Mouse (Mus musculus): Measurements from ENCODE around the gene Nyap1. TPM values are rescaled to one million over a fixed set of nuclear protein-coding genes. Genes with fewer than 3 reads are reported as not detected.
"Not testable (repeated sequence)": the region's sequence is repeated elsewhere in the genome, so short reads cannot be mapped to it uniquely, and the experiment has no call there.

Gene Nyap1
- polyA plus RNA-seq, 1 experiment, result 3.1 TPM

DNA sequence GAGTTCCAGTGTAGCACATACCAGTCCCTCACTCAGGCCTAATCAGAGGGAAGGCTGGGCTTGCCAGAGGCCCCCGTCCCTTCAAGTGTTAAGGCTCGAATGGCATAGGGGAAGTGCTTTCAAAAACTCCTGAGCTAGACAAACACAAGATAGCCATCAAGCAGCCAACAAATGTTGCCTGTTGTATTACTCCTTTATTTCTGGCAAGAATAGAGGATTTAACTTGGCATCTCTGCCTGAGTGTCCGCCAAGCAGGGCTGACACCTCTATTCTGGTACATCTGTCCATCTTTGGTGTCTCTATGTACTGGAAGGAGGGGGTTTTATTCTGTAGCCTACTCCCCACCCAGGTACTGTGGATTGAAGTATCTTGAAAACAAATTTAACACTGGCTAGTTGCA, 14.7 kb upstream of the Nyap1 start:
- Histone ChIP-seq H3K27me3 (replicated peaks; ENCODE audit: control insufficient read depth, insufficient read depth, low read length) (no peaks in the 10 kb centered on the region), H3K4me1 (ENCODE audit: control insufficient read depth, insufficient read depth, low read length) (peaks cover 9% of the 10 kb centered on the region), H3K36me3 (ENCODE audit: control insufficient read depth, insufficient read depth, low read length) (no peaks in the 10 kb centered on the region; the same call in 1 of the 2 replicates), H3K4me3 (ENCODE audit: insufficient read depth, low read depth, low read length) (no peak overlapping the region), H3K27ac (ENCODE audit: insufficient read depth, low read depth, low read length) (no peak overlapping the region; the same call in 1 of the 2 replicates)
- no peak for DNase-seq
- TF ChIP-seq CTCF (conservative IDR thresholded peaks at IDR 0.05; ENCODE audit: insufficient read depth, insufficient read length, low read depth, low read length) (no peak), POLR2A (IDR thresholded peaks at IDR 0.05; ENCODE audit: low read depth, low read length) (no peak)
- 69% methylated on average over 3 of the region's 3 CpGs for WGBS

DNA sequence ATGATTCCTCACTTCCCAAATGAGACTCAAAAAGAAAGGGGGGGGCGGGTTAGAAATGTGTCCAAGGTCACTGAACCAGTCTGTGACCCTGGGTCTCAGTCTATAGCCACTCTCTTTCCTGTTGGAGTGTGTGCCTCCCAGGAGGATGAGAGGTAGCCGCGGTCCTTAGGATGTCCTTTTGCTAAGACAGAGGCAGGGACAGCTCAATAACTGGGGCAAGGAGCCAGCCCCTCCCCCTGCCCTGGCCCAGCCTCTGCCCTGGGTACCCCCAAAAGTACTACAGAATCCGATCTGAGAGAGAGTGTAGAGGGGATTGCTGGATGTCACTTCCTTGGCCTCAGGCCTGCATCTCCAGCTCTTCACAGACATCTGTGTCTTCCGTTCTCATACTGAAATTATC, 14.0 kb upstream of the Nyap1 start:
- 70% methylated on average over 5 of the region's 5 CpGs for WGBS
- no peak for DNase-seq
- Histone ChIP-seq H3K4me1 (ENCODE audit: control insufficient read depth, insufficient read depth, low read length) (peaks cover 9% of the 10 kb centered on the region), H3K27ac (ENCODE audit: insufficient read depth, low read depth, low read length) (peak overlapping the region; percentile 14; the same call in 1 of the 2 replicates), H3K4me3 (ENCODE audit: insufficient read depth, low read depth, low read length) (no peak overlapping the region), H3K27me3 (replicated peaks; ENCODE audit: control insufficient read depth, insufficient read depth, low read length) (no peaks in the 10 kb centered on the region), H3K36me3 (ENCODE audit: control insufficient read depth, insufficient read depth, low read length) (no peaks in the 10 kb centered on the region; the same call in 1 of the 2 replicates)
- TF ChIP-seq CTCF (conservative IDR thresholded peaks at IDR 0.05; ENCODE audit: insufficient read depth, insufficient read length, low read depth, low read length) (no peak), POLR2A (IDR thresholded peaks at IDR 0.05; ENCODE audit: low read depth, low read length) (no peak)

- no peaks in the 10 kb centered on the region for H3K27me3 ChIP-seq (replicated peaks; ENCODE audit: control insufficient read depth, insufficient read depth, low read length)
- no peak for DNase-seq
- no peak for TF ChIP-seq POLR2A (IDR thresholded peaks at IDR 0.05; ENCODE audit: low read depth, low read length)
- TF ChIP-seq CTCF (conservative IDR thresholded peaks at IDR 0.05; ENCODE audit: insufficient read depth, insufficient read length, low read depth, low read length), result no peak
- H3K4me3 ChIP-seq (ENCODE audit: insufficient read depth, low read depth, low read length), result no peak overlapping the region
- H3K36me3 ChIP-seq (ENCODE audit: control insufficient read depth, insufficient read depth, low read length), result no peaks in the 10 kb centered on the region
- peaks cover 8% of the 10 kb centered on the region for H3K4me1 ChIP-seq (ENCODE audit: control insufficient read depth, insufficient read depth, low read length)
- H3K27ac ChIP-seq (ENCODE audit: insufficient read depth, low read depth, low read length), result peak overlapping the region; percentile 16; the same call in 1 of the 2 replicates
- 55% methylated on average over 13 of the region's 13 CpGs for WGBS
Observed at GRCm38 (mm10) chr5:137753111-137753832, 11.9 kb upstream of the Nyap1 start.

- no peaks in the 10 kb centered on the region for H3K27me3 ChIP-seq (replicated peaks; ENCODE audit: control insufficient read depth, insufficient read depth, low read length)
- no peak for TF ChIP-seq POLR2A (IDR thresholded peaks at IDR 0.05; ENCODE audit: low read depth, low read length)
- TF ChIP-seq CTCF (conservative IDR thresholded peaks at IDR 0.05; ENCODE audit: insufficient read depth, insufficient read length, low read depth, low read length), result no peak
- DNase-seq, result no peak
- no peaks in the 10 kb centered on the region for H3K36me3 ChIP-seq (ENCODE audit: control insufficient read depth, insufficient read depth, low read length)
- no peak overlapping the region for H3K27ac ChIP-seq (ENCODE audit: insufficient read depth, low read depth, low read length)
- H3K4me3 ChIP-seq (ENCODE audit: insufficient read depth, low read depth, low read length), result no peak overlapping the region
- H3K4me1 ChIP-seq (ENCODE audit: control insufficient read depth, insufficient read depth, low read length), result peaks cover 7% of the 10 kb centered on the region
- 92% methylated on average over 6 of the region's 6 CpGs for WGBS
Observed at GRCm38 (mm10) chr5:137751988-137752387, 10.6 kb upstream of the Nyap1 start.

DNA sequence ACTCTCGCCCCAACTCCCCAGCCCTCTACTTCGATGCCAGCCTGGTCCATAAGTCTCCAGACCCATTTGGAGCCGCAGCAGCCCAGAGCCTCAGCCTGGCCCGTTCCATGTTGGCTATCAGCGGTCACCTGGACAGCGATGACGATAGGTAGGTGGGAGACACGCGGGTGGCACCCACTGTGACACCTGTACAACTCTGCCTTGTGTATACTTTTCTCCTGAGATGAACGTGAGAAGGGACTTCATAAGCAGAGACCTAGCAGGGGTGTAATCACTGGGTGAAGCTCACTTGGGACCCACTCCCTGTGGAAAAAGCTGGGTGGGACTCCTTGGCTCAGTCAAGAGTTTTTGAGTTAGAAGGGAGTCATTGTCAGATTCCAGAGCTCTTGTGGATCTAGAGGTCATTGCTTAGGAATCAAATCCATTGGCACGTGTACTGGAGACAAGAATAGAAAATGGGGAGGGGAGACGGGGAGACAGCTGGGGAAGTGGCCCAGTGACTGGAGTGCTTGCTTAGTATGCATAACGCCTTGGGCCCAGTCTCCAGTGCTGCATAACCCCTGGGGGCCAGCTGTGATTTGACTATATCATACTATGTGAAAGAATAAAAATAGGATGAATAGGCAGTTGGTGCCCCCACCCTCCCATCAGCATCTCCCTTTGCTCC, 9.9 kb upstream of the Nyap1 start:
- Histone ChIP-seq H3K4me3 (ENCODE audit: insufficient read depth, low read depth, low read length) (no peak overlapping the region), H3K27ac (ENCODE audit: insufficient read depth, low read depth, low read length) (no peak overlapping the region), H3K27me3 (replicated peaks; ENCODE audit: control insufficient read depth, insufficient read depth, low read length) (no peaks in the 10 kb centered on the region), H3K4me1 (ENCODE audit: control insufficient read depth, insufficient read depth, low read length) (0 out of 2 replicates have a peak, but pooled peaks cover 3% of the 10 kb centered on the region), H3K36me3 (ENCODE audit: control insufficient read depth, insufficient read depth, low read length) (no peaks in the 10 kb centered on the region)
- WGBS, result 87% methylated on average over 13 of the region's 13 CpGs
- no peak for TF ChIP-seq POLR2A (IDR thresholded peaks at IDR 0.05; ENCODE audit: low read depth, low read length)
- no peak for TF ChIP-seq CTCF (conservative IDR thresholded peaks at IDR 0.05; ENCODE audit: insufficient read depth, insufficient read length, low read depth, low read length)
- DNase-seq, result no peak

GRCm38 (mm10) chr5:137750212-137750611, 8.8 kb upstream of the Nyap1 start:
- H3K27ac ChIP-seq (ENCODE audit: insufficient read depth, low read depth, low read length); H3K4me3 ChIP-seq (ENCODE audit: insufficient read depth, low read depth, low read length); DNase-seq; H3K36me3 ChIP-seq (ENCODE audit: control insufficient read depth, insufficient read depth, low read length); H3K4me1 ChIP-seq (ENCODE audit: control insufficient read depth, insufficient read depth, low read length); H3K27me3 ChIP-seq (replicated peaks; ENCODE audit: control insufficient read depth, insufficient read depth, low read length): not testable (repeated sequence)
- WGBS, result 81% methylated on average over 7 of the region's 8 CpGs

DNA sequence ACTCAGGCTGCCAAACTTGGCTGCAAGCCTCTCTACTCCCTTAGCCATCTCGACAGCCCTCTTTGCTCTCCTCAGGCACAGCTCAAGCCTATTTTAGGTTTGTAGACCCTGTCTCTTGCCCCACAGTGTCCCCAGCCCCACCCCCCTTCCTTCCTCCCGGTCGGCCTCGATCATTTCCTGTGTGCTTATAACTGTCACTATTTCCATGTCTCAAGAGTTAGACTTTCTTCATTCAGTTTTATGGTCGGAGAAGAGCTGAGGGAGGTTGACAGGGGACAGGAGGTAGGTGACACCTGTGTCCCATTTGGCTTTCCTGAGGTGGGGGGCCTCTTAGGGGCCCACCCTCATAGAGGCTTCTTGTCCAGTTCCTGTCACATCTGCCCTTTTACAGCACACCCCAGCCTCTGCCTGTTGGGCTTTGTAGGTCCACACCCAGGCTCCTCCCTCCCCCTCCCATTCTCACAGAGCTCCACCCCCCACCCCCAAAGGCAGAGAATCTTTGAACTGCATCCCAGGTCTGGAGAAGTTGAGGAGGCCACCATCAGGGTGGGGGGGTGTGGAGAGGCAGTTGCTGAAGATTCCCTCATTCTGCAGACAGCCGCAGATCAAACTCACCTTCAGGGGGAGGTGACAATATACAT, 7.9 kb upstream of the Nyap1 start:
- no peaks in the 10 kb centered on the region for H3K27me3 ChIP-seq (replicated peaks; ENCODE audit: control insufficient read depth, insufficient read depth, low read length)
- peak overlapping the region; percentile 20; the same call in 1 of the 2 replicates for H3K4me3 ChIP-seq (ENCODE audit: insufficient read depth, low read depth, low read length)
- peak overlapping the region; percentile 46 for H3K27ac ChIP-seq (ENCODE audit: insufficient read depth, low read depth, low read length)
- 0 out of 2 replicates have a peak, but pooled peaks cover 3% of the 10 kb centered on the region for H3K4me1 ChIP-seq (ENCODE audit: control insufficient read depth, insufficient read depth, low read length)
- WGBS, result 28% methylated on average over 6 of the region's 6 CpGs
- TF ChIP-seq CTCF (conservative IDR thresholded peaks at IDR 0.05; ENCODE audit: insufficient read depth, insufficient read length, low read depth, low read length) (no peak), POLR2A (IDR thresholded peaks at IDR 0.05; ENCODE audit: low read depth, low read length) (no peak)
- DNase-seq, result peak; percentile 33
- no peaks in the 10 kb centered on the region for H3K36me3 ChIP-seq (ENCODE audit: control insufficient read depth, insufficient read depth, low read length)

Measured in kidney, adult 2 months (tissue).